Mouse (Mus musculus) megakaryocyte progenitor cell, adult 5-6 weeks (primary cell): ENCODE results near the gene Mpnd. TPM values are rescaled to one million over a fixed set of nuclear protein-coding genes. Genes with fewer than 3 reads are reported as not detected.
"Not testable (repeated sequence)": the region's sequence is repeated elsewhere in the genome, so short reads cannot be mapped to it uniquely, and the experiment has no call there.

ENCODE experiments used
- ATAC-seq: replicated peaks from 2 replicates; pipeline ENCODE4 v1.8.0; 2016; ENCODE audit warnings: mild to moderate bottlenecking, moderate TSS enrichment, inconsistent platforms; ENCODE audit not compliant: poor library complexity
- total RNA-seq, 2 experiments: library from RNA; stranded (forward) in 1 of 2; stranded (reverse) in 1 of 2; fragments of 157-497, 149-512 nt in 1 of 2; fragments of 200-1000 nt in 1 of 2; gene quantifications; 2 replicates each; pipeline versions ENCODE4 v1.2.3 to v1.2.4; 2015 to 2017

Mpnd gene
- total RNA-seq, 2 experiments from 2014 or later, result 9.2 to 92.5 TPM

- peak; percentile 79 for ATAC-seq
These were observed 30.8 kb downstream of the Mpnd start, which contains the start of gene Sh3gl1 for GRCm38 (mm10) chr17:56036176-56036900. Sh3gl1 (minus strand) TSS chr17:56036635.

- ATAC-seq, result no peak
These were observed 31.4 kb downstream of the Mpnd start for GRCm38 (mm10) chr17:56036901-56037287.

GRCm38 (mm10) chr17:56038583-56039261, 33.2 kb downstream of the Mpnd start:
- no peak for ATAC-seq

GRCm38 (mm10) chr17:56039345-56039744, 33.8 kb downstream of the Mpnd start:
- no peak for ATAC-seq

- ATAC-seq, result peak; percentile 62
These were observed 34.7 kb downstream of the Mpnd start, which contains the start of gene Chaf1a for GRCm38 (mm10) chr17:56040030-56040856. Chaf1a (plus strand) TSS chr17:56040439.

- ATAC-seq, result no peak
These were observed 35.3 kb downstream of the Mpnd start for GRCm38 (mm10) chr17:56040857-56041163.

GRCm38 (mm10) chr17:56051369-56051768, 45.9 kb downstream of the Mpnd start:
- no peak for ATAC-seq

GRCm38 (mm10) chr17:56054938-56055337, 49.4 kb downstream of the Mpnd start:
- no peak for ATAC-seq

- peak; percentile 54 for ATAC-seq
These were observed 50.6 kb downstream of the Mpnd start for GRCm38 (mm10) chr17:56055945-56056678.

- no peak for ATAC-seq
These were observed 52.0 kb downstream of the Mpnd start for GRCm38 (mm10) chr17:56057381-56058120.

- ATAC-seq, result no peak
These were observed 56.6 kb downstream of the Mpnd start for GRCm38 (mm10) chr17:56062081-56062480.

GRCm38 (mm10) chr17:56065715-56066114, 60.2 kb downstream of the Mpnd start:
- not testable (repeated sequence) for ATAC-seq

Other genes with a start within 250 kb of the Mpnd start
- gene Zfp119a, start 126.8 kb upstream of the Mpnd start, total RNA-seq (2015), result 5.9 and 9.2 TPM in 2 replicates
- gene Zfp119a, start 126.8 kb upstream of the Mpnd start, total RNA-seq (2017), result 3.9 and 6.8 TPM in 2 replicates
- gene Zfp959, start 113.6 kb upstream of the Mpnd start, total RNA-seq (2015), result 12.5 and 17.0 TPM in 2 replicates
- 10.3 and 10.7 TPM in 2 replicates for gene Zfp959, start 113.6 kb upstream of the Mpnd start, total RNA-seq (2017)
- gene Zfp119b, start 56.2 kb upstream of the Mpnd start, total RNA-seq (2015), result 3.8 and 5.5 TPM in 2 replicates
- 4.8 and 5.2 TPM in 2 replicates for gene Zfp119b, start 56.2 kb upstream of the Mpnd start, total RNA-seq (2017)
- gene Ebi3, start 53.1 kb upstream of the Mpnd start, total RNA-seq (2015), result 14.4 and 20.5 TPM in 2 replicates
- gene Ebi3, start 53.1 kb upstream of the Mpnd start, total RNA-seq (2017), result 13.8 and 17.7 TPM in 2 replicates
- gene Yju2, start 46.6 kb upstream of the Mpnd start, total RNA-seq (2015), result 7.4 and 11.0 TPM in 2 replicates
- gene Yju2, start 46.6 kb upstream of the Mpnd start, total RNA-seq (2017), result 21.8 and 23.3 TPM in 2 replicates
- 0.39 and 0.98 TPM in 2 replicates for gene Shd, start 35.2 kb upstream of the Mpnd start, total RNA-seq (2015)
- not detected in 2 replicates for gene Shd, start 35.2 kb upstream of the Mpnd start, total RNA-seq (2017)
- gene Fsd1, start 19.2 kb upstream of the Mpnd start, total RNA-seq (2015), result not detected in 2 replicates
- gene Fsd1, start 19.2 kb upstream of the Mpnd start, total RNA-seq (2017), result not detected in 2 replicates
- gene Stap2, start 127 bp upstream of the Mpnd start, total RNA-seq (2015), result 0.32 TPM in 1 of 2 replicates, not detected in the other
- gene Stap2, start 127 bp upstream of the Mpnd start, total RNA-seq (2017), result not detected in 2 replicates
- 19.1 TPM in 2 replicates for gene Sh3gl1, start 30.9 kb downstream of the Mpnd start, total RNA-seq (2015)
- gene Sh3gl1, start 30.9 kb downstream of the Mpnd start, total RNA-seq (2017), result 22.1 and 25.0 TPM in 2 replicates
- gene Chaf1a, start 34.7 kb downstream of the Mpnd start, total RNA-seq (2015), result 15.5 and 16.7 TPM in 2 replicates
- gene Chaf1a, start 34.7 kb downstream of the Mpnd start, total RNA-seq (2017), result 32.3 and 33.9 TPM in 2 replicates
- gene Ubxn6, start 69.3 kb downstream of the Mpnd start, total RNA-seq (2015), result 13.6 and 13.7 TPM in 2 replicates
- 17.4 and 19.9 TPM in 2 replicates for gene Ubxn6, start 69.3 kb downstream of the Mpnd start, total RNA-seq (2017)
- 20.7 and 25.4 TPM in 2 replicates for gene Hdgfl2, start 73.9 kb downstream of the Mpnd start, total RNA-seq (2015)
- 80.0 and 87.8 TPM in 2 replicates for gene Hdgfl2, start 73.9 kb downstream of the Mpnd start, total RNA-seq (2017)
- not detected in 2 replicates for gene Plin4, start 104.1 kb downstream of the Mpnd start, total RNA-seq (2015)
- gene Plin4, start 104.1 kb downstream of the Mpnd start, total RNA-seq (2017), result not detected in 2 replicates
- 0.17 TPM in 1 of 2 replicates, not detected in the other for gene Plin5, start 111.9 kb downstream of the Mpnd start, total RNA-seq (2015)
- gene Plin5, start 111.9 kb downstream of the Mpnd start, total RNA-seq (2017), result 0.14 TPM in 1 of 2 replicates, not detected in the other
- gene Lrg1, start 116.3 kb downstream of the Mpnd start, total RNA-seq (2015), result 1.6 and 3.6 TPM in 2 replicates
- gene Lrg1, start 116.3 kb downstream of the Mpnd start, total RNA-seq (2017), result 1.4 and 4.7 TPM in 2 replicates
- 1.8 and 2.2 TPM in 2 replicates for gene Sema6b, start 134.6 kb downstream of the Mpnd start, total RNA-seq (2015)
- gene Sema6b, start 134.6 kb downstream of the Mpnd start, total RNA-seq (2017), result 3.2 and 4.9 TPM in 2 replicates
- 1.5 and 2.2 TPM in 2 replicates for gene Tnfaip8l1, start 156.8 kb downstream of the Mpnd start, total RNA-seq (2015)
- 0.91 and 2.8 TPM in 2 replicates for gene Tnfaip8l1, start 156.8 kb downstream of the Mpnd start, total RNA-seq (2017)
- gene Mydgf, start 178.2 kb downstream of the Mpnd start, total RNA-seq (2015), result 55.1 and 56.1 TPM in 2 replicates
- 50.4 and 57.1 TPM in 2 replicates for gene Mydgf, start 178.2 kb downstream of the Mpnd start, total RNA-seq (2017)
- gene Dpp9, start 213.2 kb downstream of the Mpnd start, total RNA-seq (2015), result 27.0 and 31.0 TPM in 2 replicates
- 15.7 and 19.9 TPM in 2 replicates for gene Dpp9, start 213.2 kb downstream of the Mpnd start, total RNA-seq (2017)